Mouse (Mus musculus) right cerebral cortex, postnatal 10 days (tissue): ENCODE measurements at regions not wholly inside any gene's neighbourhood (a gene's known extent, or its start where the extent isn't known, plus 50 kb on each side); places are given as distances from the start of the nearest gene placed in this dataset.

ENCODE experiments used
- DNase-seq, 2 experiments: peaks; one replicate each; pipeline ENCODE4 v3.0.0; 2021; ENCODE audit warnings: low spot score in 2 of 2

GRCm38 (mm10) chr6:44210901-44211300 lies 544.8 kb upstream of the Tpk1 start:
- no peak for DNase-seq

DNA sequence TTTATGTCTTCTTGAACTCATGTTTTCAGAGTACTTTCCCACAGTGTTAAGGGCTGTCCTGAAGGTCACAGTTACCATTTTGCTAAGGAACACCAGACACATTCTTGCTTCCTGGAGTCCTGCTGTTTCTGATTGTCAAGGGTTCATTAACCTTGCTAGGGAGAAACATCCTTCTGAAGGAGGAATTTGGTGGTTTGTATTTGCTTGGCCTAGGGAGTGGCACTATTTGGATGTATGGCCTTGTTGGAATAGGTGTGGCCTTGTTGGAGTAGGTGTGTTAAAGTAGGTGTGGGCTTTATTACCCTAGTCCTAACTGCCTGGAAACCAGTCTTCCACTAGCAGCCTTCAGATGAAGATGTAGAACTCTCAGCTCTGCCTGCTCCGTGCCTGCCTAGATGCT lies 538.4 kb upstream of the Tpk1 start:
- no peak for DNase-seq

- no peak for DNase-seq
Measured at GRCm38 (mm10) chr6:44203831-44204230, 537.8 kb upstream of the Tpk1 start.

GRCm38 (mm10) chr6:44179927-44180326 lies 513.8 kb upstream of the Tpk1 start:
- peak; percentile 19 to 32 for DNase-seq
